Mouse (Mus musculus) monocyte, adult 59 days (primary cell): Measurements from ENCODE around the gene Sytl4. TPM values are rescaled to one million over a fixed set of nuclear protein-coding genes. Genes with fewer than 3 reads are reported as not detected.

Experiments used
- total RNA-seq, 2 experiments: library from RNA; stranded (reverse); gene quantifications; one replicate each; pipeline ENCODE4 v1.2.4; 2023

The Sytl4 gene
- 1 to 10 TPM in 1 of 2 experiments, not detected in 1; 1.1 TPM for total RNA-seq

GRCm38 (mm10) chrX:133981231-133982002 is at the start of gene Sytl4:
Gene Sytl4 (minus strand): TSS chrX:133981812.

GRCm38 (mm10) chrX:133908261-133908660 is 73.4 kb downstream of the Sytl4 start, which contains the start of gene Srpx2:
Gene Srpx2 (plus strand): TSS chrX:133908426.

GRCm38 (mm10) chrX:133898014-133898542 is 83.5 kb downstream of the Sytl4 start, which contains the start of gene Tspan6:
Gene Tspan6 (minus strand): TSS chrX:133898429.

Other genes with a start within 250 kb of the Sytl4 start
- not detected for gene Tnmd, start 130.8 kb downstream of the Sytl4 start, total RNA-seq
- under 1 TPM in 1 of 2 experiments, not detected in 1; 0.26 TPM for gene Tspan6, start 83.4 kb downstream of the Sytl4 start, total RNA-seq
- not detected for gene Srpx2, start 73.4 kb downstream of the Sytl4 start, total RNA-seq
- gene Cstf2, start 77.4 kb upstream of the Sytl4 start, total RNA-seq: 10 to 100 TPM; 14.0 to 18.9 TPM
- gene Xkrx, start 180.3 kb upstream of the Sytl4 start, total RNA-seq: 1 to 10 TPM in 1 of 2 experiments, under 1 TPM in 1; 0.36 to 1.8 TPM
- not detected for gene Arl13a, start 205.7 kb upstream of the Sytl4 start, total RNA-seq
- 1 to 10 TPM in 1 of 2 experiments, not detected in 1; 1.0 TPM for gene Nox1, start 240.1 kb upstream of the Sytl4 start, total RNA-seq